Mouse (Mus musculus) neutrophil, adult 5-6 weeks (primary cell): ENCODE results near the gene Gabrb1. TPM values are rescaled to one million over a fixed set of nuclear protein-coding genes. Genes with fewer than 3 reads are reported as not detected.

Experiments
- ATAC-seq: fragments of 151-379, 151-347 bp; 2 replicates; pipeline ENCODE4 v1.8.0; 2017; ENCODE audit warnings: mild to moderate bottlenecking, moderate TSS enrichment; ENCODE audit not compliant: insufficient number of reproducible peaks, poor library complexity, low FRiP score, severe bottlenecking; ENCODE audit errors: extremely low read depth
- total RNA-seq: library from RNA; stranded (forward); fragments of 200-1000 nt; gene quantifications from 2 replicates; pipeline ENCODE4 v1.2.3, GENCODE M21; 2017

Gene Gabrb1
- total RNA-seq, 1 experiment from 2014 or later: under 0.01 TPM

DNA sequence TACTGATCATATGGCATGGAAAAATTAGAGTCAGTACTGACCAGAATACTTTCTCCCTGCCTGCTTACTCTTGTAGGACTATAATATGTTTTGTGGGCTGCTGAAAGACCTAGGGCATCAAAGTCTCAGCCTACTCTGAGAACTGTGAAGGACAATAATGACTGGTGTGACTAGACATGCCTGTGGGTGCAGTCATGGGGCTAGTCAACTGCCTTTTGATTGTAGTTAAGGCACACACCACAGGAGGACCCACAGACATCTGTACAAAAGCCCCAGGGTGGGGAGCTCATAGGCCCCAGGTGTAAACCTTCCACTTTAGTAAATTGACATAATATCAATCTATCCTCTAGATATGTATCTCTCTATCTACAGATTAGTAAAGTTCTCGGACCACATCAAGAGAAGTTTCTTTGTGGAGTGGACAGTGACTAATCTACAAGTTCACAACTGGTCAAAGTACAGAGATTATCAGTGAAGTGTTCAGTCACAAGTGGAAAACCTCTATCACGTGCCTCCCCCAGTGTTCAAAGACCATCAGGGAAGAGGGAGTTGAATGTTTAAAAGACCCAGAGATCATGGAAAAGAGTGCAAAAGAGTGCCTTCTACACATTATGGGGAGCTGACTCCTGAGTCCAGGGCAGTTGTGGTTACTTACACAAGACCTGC is 123.7 kb downstream of the Gabrb1 start:
- no peak for ATAC-seq

DNA sequence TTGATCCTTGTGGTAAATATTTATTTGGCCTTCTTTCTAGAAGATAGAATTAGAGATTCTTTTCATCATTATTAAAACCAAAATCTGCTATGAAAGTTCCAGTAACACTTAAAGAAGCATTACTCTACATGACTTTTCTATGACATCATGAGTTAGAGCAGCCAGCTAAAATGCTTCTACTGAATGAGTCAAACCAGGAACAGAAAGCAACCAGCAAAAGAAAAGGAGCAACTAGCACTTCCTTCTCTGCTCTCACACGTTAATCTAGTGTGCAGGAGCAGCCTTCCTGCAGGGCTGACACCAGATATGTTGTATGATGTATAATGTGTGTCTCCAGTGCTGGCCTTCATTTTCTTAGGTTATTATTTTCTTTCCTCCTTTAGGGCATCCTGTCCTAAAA is 164.9 kb downstream of the Gabrb1 start:
- ATAC-seq: no peak

DNA sequence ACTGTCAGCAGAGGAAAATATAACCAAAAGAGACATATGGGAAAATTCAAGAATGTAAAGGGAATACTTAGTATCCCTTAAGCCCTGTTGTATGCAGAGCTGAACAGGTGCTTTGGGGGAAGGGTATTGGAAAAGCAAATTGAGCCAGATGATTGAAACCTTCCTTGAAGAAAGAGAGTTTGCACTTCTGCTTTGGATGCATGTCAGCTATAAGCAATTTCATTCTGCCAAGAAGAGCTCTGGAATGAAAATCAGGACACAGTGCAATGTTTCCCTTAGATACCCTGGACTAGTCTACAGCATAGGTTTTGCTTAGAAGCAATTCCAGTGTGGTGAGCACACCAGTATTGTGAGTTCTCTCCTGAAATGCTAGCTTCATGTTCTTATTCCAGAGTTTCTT is 170.4 kb downstream of the Gabrb1 start:
- ATAC-seq: no peak

DNA sequence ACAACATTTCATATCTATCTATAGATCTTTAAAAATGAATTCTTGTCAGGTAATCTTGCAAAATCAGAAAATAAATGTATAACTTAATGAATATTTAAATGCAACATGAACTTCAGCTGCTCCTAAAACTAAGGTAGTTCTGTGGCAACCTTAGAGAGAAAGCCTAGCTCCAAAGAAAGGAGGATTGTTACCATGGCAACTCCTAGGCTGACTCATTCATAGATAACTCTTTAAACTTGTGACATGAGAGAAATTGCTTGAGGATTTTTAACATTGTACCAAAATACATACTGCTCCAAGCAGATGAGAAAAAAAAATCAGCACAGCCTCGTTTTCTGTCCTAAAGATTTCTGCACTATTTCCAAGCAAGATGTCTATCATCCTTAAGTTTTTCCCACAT is 171.1 kb downstream of the Gabrb1 start:
- no peak for ATAC-seq

DNA sequence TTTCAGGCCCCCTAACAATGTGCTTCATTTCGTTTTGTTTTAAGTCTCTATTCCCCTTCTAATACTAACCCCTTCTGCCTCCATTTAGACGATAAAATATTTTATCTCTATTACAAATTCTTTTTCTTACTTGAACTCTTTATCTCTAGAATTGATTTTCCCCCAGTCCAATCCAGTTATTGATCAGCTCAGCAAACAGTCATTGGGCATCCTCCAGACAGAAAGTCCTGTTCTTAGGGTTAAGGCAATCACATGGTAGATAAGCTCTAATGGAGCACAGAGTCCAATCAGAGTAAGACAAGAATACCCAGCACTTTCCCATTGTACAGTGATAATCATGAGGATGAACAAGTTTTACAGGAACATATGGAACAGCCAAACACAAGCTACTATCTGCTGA is 172.4 kb downstream of the Gabrb1 start:
- ATAC-seq: no peak

DNA sequence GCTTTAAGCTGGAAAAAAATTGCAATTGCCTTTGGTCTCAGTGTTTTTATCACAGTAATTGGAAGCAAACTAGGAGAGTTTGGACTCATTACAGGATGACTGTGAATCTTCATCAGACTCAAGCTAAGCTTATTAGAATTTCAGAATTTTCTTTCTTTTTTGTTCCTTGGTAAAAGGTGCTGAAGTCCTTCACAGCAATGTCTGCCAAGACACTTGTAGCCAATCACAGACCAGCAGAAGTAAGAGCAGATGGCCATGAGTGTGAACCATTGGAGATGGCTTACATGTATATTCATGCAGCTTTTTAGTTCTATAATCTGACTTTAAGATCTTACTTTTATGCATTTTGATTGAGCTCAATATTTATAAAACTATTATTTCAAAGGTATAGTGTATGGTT is 184.3 kb downstream of the Gabrb1 start:
- ATAC-seq: no peak

DNA sequence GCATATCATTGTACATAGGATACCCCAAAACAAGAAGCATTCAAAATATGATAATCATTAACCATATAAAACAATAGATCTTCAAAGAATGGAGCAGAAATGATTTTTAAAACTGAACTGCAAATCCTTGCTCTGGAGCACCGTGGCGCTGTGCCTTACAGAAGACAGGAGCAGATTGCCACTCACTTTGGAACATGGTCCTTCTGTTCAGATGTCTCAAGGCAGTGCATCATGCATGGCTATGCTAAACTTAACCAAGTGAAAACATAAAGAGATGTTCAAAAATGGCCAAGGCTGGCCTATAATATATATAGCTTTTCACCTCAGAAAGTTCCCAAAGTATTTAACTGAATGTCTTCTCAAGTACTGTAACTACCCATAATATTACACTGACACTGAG is 240.3 kb downstream of the Gabrb1 start:
- ATAC-seq: no peak

GRCm38 (mm10) chr5:71903399-71903798 is 245.5 kb downstream of the Gabrb1 start:
- peak; percentile 26; the same call in 1 of the 2 replicates for ATAC-seq

- no peak for ATAC-seq
Observed at GRCm38 (mm10) chr5:71914028-71914427, 256.1 kb downstream of the Gabrb1 start.

GRCm38 (mm10) chr5:71915711-71916110 is 257.8 kb downstream of the Gabrb1 start:
- ATAC-seq: no peak

- ATAC-seq: no peak
Observed at GRCm38 (mm10) chr5:71917206-71917605, 259.3 kb downstream of the Gabrb1 start.

DNA sequence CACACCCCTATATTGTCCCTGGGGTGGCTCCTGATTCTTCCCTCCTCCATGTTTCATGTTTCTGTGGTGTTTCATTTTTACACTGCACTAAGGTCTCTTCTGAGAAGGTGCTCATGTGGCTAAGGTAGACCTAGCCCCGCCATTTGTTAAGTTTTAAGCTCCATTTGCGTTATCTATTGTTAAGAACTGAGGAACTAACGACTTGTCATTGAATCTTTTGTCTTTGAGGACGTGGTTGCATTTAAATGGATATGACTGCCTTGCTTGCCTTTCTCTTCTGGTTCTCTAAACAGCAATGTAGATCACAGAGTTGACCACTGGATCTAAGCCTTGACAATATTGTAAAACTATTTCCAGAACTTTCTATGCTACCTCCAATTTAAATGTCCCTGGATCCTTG is 265.7 kb downstream of the Gabrb1 start:
- ATAC-seq: no peak

DNA sequence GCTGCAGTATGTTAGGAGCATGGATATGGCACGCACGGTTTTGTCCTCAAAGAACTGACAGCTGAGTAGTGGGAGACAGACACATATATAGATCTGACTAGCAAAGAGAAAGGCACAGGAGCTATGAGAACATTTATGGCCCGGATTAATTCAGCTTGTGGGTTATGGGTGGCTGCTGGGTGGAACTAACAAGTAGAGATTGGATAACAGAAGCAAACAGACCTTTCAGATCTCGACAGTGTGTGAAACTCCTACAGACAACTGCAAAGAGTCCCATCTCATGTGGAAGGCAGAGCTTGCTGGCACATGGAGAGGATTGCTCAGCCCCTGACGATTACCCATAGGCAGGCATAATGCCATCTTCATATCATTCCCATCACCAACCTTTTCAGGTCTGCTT is 268.4 kb downstream of the Gabrb1 start:
- no peak for ATAC-seq

DNA sequence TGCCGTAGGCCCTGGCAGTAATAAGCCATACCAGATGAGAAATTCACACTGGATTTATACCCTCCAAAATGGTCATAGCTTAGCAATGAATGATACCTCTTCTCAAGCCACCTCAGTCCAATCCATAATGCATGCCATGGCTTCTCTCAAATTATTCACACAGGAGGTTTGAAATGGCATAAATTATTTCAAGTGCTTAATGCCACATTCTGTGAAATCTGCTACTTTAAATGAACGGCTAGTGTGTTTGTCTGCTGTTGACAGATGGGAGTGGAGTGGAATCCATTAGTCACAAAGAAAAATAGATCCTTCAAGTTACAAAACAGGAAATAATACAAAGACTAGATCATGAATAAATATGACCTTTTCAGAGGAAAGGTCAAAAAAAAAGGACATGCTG is 272.1 kb downstream of the Gabrb1 start:
- ATAC-seq: no peak

DNA sequence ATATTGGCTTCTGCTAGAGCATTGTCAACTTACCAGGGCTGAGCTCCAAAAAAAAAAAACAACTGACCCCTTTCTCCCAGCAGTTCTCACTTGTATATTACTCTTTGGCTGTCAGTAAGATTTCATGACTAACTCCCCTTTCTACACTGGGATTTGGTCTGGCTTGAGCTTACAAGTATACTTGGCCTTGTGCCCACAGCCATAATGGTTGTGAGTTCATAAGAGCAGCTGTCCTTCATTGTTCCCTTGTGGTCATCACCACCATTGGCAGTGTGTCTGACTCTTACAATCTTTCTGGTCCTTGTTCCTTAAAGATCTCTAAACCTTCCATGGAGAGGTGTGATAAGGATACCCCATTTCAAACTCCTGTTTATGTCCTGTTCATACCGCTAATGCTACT is 293.5 kb downstream of the Gabrb1 start:
- no peak for ATAC-seq

- no peak for ATAC-seq
Observed at GRCm38 (mm10) chr5:71955070-71955685, 297.3 kb downstream of the Gabrb1 start.

DNA sequence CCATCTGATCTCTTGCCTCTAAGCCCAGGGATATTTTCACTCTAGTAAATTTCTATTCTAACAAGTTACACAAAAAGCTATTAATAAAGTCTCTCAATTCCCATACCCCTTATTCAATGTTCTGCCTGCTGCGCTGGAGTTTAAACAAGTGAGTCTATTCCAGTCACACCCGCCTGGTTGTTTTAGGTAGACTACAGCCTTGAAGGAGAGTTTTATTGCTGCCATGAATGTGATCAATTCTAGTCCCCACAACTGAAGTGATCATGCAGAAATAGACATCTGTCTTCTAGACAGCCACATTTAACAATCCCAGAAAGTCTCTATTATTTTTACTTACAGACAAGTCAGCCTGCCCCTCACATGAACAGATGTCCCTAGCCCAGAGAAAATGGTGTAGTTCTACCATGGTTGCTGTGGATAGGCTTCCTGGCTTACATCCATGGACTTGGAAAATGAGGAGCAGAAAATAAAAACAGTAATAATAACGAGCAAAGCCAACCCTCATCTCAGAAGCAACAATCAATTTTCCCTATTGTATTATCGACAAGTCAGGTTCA is 307.0 kb downstream of the Gabrb1 start:
- no peak for ATAC-seq

- no peak for ATAC-seq
Observed at GRCm38 (mm10) chr5:71965529-71965928, 307.6 kb downstream of the Gabrb1 start.

- no peak for ATAC-seq
Observed at GRCm38 (mm10) chr5:71970140-71970800, 312.4 kb downstream of the Gabrb1 start.

GRCm38 (mm10) chr5:71972831-71973230 is 314.9 kb downstream of the Gabrb1 start:
- ATAC-seq: no peak
